Mouse (Mus musculus) lung, postnatal 36 days (tissue): ENCODE data around the gene Myrf.

ENCODE experiments used
- DNase-seq: peaks from one replicate; pipeline ENCODE4 v3.0.0; 2022; ENCODE audit warnings: mixed read lengths

The Myrf gene

DNA sequence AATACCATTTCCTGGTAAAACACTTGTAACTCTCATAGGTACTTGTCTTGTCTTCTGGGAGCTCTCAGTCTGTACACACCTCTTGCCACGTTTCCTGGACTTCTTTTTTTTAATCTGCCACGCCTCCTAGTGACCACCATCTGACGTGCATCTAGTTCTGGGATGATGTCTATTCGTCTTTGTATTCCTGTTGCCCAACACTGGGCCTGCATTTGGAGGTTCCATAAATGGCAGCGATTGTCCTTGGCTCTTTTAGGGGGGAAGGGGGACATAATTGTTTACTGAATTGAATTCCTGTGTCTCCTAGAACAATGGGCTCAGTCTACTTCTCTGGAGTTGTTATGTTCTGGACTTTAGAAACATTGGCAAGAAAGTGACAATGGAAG, 35.9 kb downstream of the Myrf start:
- DNase-seq, result peak; percentile 90

DNA sequence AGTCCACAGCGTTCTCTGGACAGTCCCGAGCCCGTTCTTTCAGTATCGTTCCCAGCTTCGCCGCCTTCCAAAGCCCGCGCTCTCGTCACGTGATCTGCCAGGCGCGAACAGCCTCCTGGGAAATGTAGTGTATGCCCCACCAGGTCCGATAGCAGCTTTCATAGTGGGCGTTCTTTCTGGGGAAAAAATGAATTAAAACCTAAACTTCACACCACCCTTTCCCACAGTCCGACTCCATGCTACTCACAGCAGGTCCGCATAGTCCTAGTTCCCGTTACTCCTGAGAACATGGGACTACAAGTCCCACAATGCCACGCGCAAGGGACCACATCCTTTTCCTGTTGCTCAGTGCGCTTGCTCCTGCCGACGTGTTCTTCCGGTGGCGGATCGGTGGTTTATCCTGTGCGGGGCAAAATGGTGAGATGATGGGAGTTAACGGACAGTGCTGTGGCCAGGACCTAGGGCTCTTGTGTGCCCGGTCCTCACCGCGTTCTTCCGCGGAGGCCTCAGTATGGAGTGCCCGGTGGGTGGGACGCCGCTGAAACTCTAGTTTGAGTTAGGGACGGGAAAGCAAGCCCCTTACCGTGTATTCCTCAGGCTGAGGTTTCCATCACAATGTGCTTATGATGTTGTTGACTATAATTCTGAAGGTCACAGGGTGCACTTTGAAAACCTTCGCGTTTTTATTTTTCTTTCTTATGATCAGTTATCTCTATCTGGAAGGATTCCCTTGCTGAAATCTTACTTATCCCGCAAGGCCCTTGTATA, 36.5 kb downstream of the Myrf start, which contains the start of the genes Tmem258 and Fen1:
TSS of gene Tmem258 (plus strand) at position 167 of the 768 bp plus-strand sequence.
TSS of gene Fen1 (minus strand) at position 322 of the 768 bp plus-strand sequence.
- peak; percentile 96 for DNase-seq

DNA sequence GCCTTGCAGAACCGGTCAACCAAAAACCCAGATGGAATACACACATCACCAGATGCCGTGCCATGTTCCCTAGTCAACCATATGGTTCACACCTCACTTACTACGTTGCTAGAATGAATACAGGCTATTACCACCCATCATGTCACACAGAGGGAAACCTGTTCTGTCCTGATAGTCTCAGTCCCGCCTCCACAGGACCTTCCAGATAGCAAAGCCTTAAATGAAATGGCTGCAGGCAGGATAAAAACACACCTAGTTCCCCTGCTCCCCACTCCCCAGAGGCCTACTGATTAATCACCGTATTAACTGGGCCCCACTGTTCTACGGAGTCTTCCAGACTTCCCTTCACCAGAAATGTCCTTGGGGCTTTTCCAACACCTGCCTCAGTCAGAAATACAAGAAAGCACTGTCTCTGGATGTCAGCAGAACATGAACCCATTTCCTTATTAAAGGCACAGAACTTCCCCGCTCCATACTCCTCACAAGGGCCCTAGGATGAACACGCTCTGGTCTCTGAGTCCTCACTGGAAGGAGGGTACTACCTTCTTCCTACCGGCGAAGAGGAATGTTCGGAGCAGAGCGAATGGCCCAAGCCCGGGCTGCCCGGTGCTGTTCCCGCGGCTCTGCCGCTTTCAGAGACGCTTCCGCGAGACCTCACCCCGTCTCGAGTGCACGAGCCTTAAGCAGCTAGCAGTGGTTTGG, 37.3 kb downstream of the Myrf start:
- DNase-seq, result no peak

DNA sequence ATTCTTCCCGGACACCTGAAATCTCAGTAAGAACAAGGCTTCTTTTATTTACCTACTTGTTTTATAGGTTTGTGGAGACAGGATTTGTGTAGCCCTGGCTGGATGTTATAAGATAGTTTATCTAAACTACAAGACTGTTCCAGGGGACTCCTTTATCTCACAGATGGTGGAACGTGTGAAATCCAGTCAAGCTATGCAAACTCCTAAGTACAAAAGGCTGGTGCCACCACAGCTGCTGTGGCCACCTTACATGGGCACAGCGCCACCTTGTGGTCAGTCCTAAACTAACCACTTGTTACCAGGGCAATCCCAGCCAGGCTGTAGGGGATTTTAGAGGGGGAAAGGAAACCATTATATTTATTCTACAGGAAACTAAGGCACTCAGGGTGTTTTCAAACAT, 41.8 kb downstream of the Myrf start:
- peak; percentile 87 for DNase-seq

DNA sequence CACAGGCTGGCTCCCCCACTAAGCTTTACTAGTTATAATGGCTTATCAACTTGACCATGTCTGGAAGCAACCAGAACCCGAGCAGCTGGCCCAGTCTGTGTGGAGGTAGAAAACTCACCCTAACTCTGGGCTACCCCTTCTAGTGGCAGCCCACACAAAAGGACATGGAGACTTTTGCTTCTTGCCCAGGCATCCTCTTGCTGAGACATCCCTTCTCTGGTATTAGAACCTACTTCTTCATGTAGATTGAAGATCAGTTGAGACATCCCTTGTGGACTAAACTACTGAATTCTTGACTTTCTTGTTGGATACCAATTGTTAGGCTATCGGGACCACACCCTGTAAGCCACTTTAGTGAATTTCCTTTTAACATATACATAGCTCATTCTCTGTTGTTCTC, 42.3 kb downstream of the Myrf start:
- DNase-seq, result no peak

DNA sequence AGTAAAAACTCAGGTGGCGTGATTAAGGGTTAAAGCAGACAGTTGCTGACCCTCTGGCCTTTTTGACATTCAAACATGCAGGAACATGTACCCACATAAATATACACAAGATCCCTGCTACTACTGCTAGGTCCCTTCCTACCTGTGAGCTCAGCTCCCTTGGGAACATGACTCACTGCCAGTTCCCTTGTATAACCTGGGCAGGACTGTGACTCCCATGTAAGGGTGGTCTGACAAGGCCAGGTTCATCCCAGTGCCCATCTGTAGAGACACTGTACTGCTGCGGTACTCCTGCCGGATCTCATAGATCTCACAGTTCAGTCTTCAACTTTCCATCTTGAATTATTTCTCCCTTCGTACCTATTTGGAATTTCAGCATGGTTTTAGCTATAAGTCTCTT, 43.4 kb downstream of the Myrf start:
- no peak for DNase-seq

DNA sequence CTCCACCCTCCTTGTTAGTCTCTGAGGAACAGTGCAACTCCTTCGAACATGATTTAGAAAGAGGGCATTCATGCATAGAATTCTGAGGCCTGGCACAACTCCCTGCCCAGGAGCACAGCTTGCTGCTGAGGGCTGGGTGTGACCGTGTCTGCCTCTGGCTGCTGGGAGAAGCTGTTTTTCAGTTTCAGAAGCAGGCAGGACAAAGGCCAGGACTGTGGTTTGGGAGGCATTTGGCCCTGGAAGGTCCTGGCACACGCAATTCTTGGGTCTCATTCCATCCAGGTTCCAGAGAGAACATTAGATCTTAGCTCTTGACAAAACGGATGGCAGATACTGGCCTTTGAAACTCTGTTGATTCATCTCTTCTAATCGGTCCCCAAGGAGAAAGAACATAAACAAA, 45.3 kb downstream of the Myrf start:
- no peak for DNase-seq

DNA sequence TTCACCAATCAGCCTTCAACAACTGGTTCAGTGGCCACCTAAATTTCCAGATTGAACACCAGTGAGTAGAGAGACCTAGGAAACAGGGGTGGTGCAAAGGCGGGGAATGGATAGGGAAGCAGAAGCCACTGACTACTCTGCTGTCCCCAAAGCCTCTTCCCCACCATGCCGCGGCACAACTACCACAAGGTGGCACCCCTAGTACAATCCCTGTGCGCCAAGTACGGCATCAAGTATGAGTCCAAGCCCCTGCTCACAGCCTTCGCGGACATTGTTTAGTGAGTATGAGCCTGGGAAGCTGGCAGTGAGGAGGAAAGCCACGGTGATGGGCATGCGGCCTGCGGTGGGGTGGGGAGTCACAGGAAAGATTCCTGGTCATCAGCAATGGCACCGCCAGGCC, 46.2 kb downstream of the Myrf start:
- no peak for DNase-seq

DNA sequence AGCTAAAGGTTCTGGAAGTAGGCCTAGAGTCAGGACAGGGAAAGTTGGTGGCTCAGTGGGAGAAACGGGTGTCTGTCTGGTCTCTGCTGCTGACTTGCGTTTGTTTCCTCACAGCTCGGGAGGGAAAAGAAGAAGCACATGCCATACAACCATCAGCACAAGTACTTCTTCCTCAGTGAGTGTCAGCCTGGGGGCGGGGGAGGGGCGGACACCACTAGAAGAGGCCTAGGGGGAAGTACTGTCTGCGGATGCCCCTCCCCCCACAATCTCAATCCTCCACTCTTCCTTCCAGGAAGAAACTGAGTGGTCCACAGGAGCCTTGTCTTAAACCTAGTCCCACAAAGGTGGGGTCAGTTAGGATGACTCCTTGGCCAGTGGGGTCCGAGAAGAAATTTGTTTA, 49.2 kb downstream of the Myrf start:
- peak; percentile 42 for DNase-seq

DNA sequence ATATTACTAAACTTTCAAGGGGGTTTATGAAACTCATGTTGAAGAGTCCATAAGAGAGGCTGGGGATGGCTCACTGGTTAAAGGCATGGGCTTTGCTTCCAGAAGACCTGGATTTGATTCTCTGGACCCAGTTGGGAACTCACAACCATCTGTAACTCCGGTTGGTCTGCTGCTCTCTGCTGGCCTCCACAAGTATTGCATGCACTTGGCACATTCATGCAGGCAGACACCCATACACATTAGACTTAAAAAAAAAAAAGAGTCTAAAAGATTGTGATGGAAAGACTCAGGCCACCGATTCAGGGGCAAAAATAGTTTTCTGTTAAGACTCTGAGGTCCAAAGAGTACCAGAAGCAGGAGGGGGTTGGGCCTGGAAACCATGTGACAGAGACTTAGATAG, 49.8 kb downstream of the Myrf start:
- DNase-seq, result peak; percentile 90

DNA sequence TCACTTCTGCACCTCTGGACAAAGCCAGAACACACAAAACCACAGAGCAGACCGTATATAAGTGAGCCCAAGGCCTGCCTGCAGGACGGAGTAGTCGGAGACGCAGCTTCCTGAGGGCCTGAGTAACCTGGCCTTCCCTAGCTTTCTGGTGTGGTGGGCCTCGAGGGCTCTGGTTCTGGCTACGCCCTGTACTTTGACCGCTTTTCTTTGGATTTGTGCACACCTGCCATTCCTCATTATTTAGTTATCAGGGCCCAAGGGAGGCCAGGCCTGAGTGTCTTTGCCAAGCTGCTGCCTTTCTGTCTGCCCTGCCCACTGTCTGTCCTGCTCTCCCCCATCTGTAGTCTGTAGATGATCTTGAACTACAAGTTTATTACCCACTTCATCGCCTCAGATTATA, 50.6 kb downstream of the Myrf start:
- no peak for DNase-seq

DNA sequence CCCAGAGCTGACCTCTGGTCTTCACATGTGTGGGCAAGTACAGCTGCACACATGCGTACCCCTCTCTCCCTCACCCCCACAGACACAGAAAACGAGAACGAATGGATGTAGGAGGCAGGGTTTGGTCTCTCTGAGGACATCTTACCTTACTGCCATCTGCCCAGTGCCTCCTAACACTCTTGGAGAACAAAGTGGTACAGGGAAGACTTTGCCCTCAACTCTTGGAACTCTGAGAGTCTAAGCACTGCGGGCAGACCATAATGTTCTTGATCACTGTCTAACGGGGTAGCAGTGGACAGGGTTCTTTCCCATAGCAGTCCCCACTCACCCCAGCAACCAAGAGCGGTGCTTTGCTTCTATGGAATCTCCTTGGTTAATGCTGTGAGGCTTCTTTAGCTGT, 51.5 kb downstream of the Myrf start:
- no peak for DNase-seq

DNA sequence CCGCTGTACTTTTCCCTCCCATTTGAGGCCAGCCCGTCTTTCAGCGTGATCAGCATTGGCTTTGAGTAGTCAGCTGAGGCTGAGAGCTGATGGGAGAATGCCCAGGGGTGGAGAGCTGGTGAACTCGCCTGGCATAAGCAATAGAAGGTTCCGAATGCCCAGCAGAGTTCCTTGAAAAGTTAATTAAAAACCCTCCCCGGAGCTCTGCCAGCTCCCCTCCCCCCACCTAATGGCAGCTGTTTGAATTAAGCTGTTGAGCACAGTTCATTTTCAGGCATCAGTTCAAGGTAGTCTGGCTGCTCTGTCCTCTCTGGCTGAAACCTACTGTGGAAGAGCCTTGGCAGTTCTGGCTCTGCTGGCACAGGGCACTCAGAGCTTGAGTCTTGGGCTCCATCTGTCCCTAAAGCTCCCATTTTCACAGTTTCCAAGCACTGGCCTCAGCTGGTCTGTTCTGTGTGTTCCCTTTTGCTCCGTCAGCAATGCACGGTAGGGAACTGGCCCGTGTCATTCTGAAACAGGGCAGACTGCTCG, 52.2 kb downstream of the Myrf start:
- DNase-seq, result peak; percentile 32

DNA sequence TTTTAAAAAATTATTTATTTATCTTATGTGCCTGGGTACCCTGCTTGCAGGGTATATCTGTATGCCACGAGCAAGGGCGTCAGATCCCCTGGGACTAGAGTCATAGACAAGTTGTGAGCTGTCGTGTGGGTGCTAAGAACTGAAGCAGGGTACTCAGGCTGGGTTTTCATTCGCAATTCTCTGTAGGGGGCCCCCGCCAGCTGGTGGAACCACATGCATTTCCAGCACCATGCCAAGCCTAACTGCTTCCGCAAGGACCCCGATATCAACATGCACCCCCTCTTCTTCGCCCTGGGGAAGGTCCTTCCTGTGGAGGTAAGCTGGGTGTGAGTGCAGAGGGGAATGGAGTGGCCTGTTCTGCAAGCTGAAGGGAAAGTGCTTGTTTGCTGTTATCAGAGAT, 54.0 kb downstream of the Myrf start:
- no peak for DNase-seq

DNA sequence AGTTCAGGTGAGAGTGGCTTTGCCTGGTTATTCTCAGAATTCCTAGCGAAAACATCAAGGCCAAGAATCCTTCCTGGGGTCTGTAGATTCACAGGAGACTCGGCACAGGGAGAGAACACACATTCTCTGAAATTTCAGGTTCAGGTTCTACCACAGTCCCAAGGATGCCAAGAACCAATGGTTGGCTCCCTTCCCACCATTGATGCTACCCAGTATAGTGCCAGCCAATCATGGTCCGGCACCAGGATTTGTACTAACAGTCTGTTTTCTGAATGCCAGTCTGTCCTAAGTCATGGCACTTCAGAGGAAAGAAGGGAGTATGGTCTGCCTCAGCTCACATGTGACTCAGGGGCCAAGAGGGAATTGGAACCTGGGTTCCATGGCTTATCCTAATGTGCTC, 54.7 kb downstream of the Myrf start:
- no peak for DNase-seq

DNA sequence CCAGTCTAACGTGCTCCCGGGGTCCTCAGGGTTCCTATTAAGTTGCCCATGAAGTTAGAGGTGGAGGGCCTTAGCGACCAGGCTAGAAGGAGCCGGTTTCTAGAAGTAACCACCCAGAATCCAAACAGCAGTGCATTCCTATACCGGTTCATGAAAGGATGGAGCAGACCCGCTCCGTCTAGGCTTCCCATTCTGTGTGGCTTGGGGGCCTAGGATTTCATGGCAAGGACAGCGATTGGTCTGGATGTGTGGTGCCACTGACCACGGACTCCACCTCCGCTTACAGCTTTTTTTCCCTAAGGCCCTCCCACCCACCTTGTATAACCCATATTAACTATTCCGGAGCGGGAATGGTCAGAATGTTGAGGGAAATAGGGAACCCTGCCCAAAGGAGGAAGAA, 56.5 kb downstream of the Myrf start:
- DNase-seq, result peak; percentile 65

DNA sequence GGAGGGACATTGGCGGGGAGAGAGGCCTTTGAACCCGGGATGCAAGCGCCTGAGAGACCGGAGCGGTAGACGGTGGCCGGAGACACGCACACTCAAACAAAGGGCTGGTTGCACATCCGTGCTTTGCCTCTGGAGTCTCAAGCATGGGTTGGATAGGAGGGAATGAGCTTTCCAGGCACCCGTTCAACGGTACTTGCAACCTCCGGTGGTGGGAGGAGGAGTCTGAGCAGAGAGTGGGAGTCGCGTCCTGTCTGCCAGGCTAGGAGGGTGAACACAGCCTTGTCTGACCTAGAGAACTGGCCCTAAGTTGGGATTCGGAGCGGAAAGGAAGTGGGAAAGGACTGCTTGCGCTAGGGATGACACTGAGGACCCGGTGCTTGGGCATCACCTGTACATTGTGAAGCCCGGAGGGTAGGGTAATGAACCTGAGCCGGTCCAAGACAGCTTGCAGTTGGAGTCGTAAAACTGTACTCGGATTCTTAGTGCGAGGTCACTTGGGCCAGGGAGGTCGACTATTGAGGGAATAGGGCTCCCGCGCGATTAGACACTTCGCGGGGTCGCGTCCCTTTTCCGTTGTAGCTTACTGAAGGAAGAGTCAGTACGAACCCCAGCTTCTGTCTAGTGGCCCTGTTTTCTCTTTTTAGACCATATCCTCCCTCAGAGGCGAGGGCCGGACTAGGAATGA, 57.1 kb downstream of the Myrf start:
- DNase-seq, result peak; percentile 80

DNA sequence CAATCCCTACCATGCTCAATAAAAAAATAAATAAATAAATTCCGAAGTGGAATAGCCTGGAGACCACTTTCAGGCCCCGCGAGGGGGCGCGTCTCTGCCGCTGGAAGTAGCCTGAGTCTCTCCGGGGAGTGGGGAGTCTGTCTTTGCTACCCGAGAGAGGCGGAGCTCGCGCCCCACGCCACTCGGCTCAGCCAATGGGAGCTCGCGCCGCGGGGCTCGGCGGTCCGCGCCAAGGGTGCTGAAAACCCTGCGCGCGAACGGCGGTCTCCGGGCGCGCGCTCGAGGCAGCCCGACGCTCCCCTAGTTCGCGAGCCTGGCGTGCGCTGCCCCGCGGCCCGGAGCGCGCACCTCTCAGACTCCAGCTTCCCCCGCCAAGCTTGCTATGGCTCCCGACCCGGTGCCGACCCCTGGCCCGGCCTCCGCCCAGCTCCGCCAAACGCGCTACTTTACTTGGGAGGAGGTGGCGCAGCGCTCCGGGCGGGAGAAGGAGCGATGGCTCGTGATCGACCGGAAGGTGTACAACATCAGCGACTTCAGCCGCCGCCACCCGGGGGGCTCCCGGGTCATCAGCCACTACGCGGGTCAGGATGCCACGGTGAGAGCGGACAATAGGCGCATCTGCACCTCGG, 57.8 kb downstream of the Myrf start, which contains the start of gene Fads1:
TSS of gene Fads1 (plus strand) at position 219 of the 629 bp plus-strand sequence.
- peak; percentile 95 for DNase-seq

DNA sequence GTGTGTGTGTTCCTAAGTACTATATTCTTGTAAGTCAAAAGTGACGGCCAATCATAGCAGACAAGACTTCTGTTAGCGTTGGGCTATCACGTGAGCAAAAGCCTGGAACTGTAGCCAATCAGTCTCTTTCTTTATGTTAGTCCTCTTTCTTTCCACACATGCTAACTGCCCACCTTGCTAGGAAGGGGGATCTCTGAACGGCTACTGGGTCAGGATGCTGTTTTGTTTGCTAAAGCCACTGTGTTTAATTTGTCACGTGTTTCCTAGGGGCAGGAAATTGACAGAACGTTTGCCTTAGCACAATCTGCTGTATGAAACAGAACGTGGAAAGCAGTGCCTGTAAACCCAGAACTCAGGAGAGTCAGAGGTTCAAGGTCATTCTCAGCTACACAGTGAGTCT, 58.4 kb downstream of the Myrf start:
- no peak for DNase-seq

DNA sequence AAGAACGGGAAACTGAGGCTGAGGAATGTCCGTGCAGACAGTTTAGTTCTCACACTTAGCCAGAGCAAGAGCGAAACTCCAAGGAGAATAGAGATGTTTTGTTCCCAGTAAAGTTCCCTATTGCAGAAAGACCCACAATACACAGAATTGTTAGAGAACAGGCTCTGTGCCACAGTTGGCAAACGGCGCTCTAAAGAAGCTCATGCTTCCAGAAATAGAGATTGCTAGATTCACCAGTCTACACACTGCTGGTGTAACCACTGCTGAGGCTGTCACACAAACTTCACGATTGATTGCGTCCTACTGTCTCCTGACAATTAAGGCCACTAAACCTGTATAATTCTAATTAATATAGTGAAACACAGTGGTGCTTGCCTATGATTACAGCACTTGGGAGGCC, 59.3 kb downstream of the Myrf start:
- DNase-seq, result no peak

DNA sequence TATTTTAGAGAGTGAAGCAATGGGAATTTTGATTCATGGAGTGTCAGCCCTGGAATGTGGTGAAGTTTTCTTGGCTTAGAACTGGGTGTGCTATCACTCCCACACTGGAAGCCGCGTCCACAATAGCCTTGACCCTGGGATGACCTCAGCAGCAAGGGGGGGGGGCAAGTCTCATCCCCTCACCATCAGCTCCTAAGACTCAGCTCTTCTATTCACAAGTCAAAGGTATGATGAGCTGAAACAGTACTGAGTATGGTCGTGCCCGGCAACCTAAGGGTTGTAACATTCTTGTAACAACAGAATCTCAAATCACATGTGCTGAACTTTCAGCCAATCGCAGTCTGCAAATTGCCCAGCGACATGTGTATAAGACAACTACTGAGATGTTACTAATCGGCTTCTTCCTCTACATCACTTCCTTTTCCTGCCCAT, 63.6 kb downstream of the Myrf start:
- peak; percentile 57 for DNase-seq

DNA sequence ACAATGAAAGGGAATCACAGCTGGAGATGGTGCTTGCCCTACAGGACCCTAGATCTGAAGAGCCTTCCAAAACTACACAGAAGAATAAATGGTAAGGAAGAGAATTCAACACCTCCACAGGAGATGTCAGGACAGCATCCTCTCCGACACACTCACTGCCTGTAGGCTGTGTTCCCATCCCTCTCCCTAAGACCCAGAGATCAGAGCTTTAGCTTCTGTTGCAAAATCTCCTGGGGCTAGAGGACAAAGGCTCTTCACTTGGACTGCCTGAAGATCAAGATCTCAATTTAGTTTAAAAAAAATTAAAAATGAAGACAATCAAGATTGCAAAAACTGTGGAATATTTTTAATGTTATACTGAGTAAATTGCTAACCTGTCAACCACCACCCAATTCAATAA, 64.1 kb downstream of the Myrf start:
- no peak for DNase-seq

DNA sequence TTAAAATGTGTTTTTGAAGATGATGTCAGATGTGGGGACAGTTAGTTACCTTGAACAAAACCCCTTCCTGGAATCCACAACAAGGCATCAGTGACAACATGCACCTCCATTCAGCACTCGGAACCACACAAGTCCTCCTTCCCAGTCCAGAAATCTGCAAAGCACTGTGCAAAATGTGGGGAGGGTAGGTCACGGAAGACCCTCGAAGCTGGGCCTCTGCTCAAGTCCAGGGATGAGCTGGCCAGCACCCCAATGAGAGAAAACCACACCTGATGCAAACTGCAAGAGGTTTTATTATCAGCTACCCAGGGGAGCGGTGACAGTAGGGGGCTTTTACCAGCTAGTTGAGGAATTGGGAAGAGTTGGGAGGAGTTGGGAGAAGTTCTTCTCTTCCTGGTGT, 65.6 kb downstream of the Myrf start:
- no peak for DNase-seq
